Mouse (Mus musculus) intestine, postnatal 0 days (tissue): Measurements from ENCODE around the gene Rpusd4. TPM values are rescaled to one million over a fixed set of nuclear protein-coding genes. Genes with fewer than 3 reads are reported as not detected.

Experiments used
- ATAC-seq: fragments of 200-750 bp; cut with Nextera tagmentation; 2 replicates; pipeline ENCODE4 v1.8.0; 2017; ENCODE audit warnings: mild to moderate bottlenecking, moderate TSS enrichment, moderate library complexity
- H3K27ac ChIP-seq: fragments of 300-500 bp; sonication (generic); 2 replicates; pipeline ENCODE4 v1.5.1; 2014; ENCODE audit warnings: mild to moderate bottlenecking, low read depth, low read length, moderate library complexity
- H3K27me3 ChIP-seq: fragments of 300-500 bp; sonication (generic); replicated peaks from 2 replicates; pipeline ENCODE4 v1.6.1; 2014; ENCODE audit warnings: low read length, mixed read lengths; ENCODE audit not compliant: control insufficient read depth, insufficient read depth
- H3K36me3 ChIP-seq: fragments of 300-500 bp; sonication (generic); 2 replicates; pipeline ENCODE4 v1.6.1; 2014; ENCODE audit warnings: mild to moderate bottlenecking, moderate library complexity; ENCODE audit not compliant: control insufficient read depth, insufficient read depth
- H3K4me1 ChIP-seq: fragments of 300-500 bp; sonication (generic); replicated peaks from 2 replicates; pipeline ENCODE4 v1.6.1; 2014; ENCODE audit warnings: antibody characterized with exemption, low read length, mixed read lengths; ENCODE audit not compliant: control insufficient read depth, insufficient read depth
- H3K4me2 ChIP-seq: fragments of 300-500 bp; sonication (generic); replicated peaks from 2 replicates; pipeline ENCODE4 v1.6.1; 2014; ENCODE audit warnings: low read depth, mild to moderate bottlenecking, moderate library complexity
- H3K4me3 ChIP-seq: fragments of 300-500 bp; sonication (generic); 2 replicates; pipeline ENCODE4 v1.5.1; 2014; ENCODE audit warnings: low read depth, low read length
- H3K9ac ChIP-seq: fragments of 300-500 bp; sonication (generic); 2 replicates; pipeline ENCODE4 v1.6.1; 2014; ENCODE audit warnings: mild to moderate bottlenecking, low read depth, low read length
- H3K9me3 ChIP-seq: fragments of 300-500 bp; sonication (generic); 2 replicates; pipeline ENCODE4 v1.6.1; 2016; ENCODE audit warnings: mixed run types; ENCODE audit not compliant: control insufficient read depth
- CTCF ChIP-seq: sonication (generic); IDR thresholded peaks from 2 replicates; pipeline ENCODE4 v1.5.1; 2016; ENCODE audit warnings: low read depth, mild to moderate bottlenecking, control low read depth, antibody characterized with exemption, moderate library complexity
- WGBS: fragments of 180-500 bp; shearing (Covaris S2); extraction: QIAGEN DNeasy Blood & Tissue Kit; methylation state at CpG from one replicate; pipeline ENCODE4 v1.1.7; 2014; 5-methylcytosine and 5-hydroxymethylcytosine counted together
- polyA plus RNA-seq: library from polyadenylated mRNA; unstranded; fragments of >200 nt; fragmentation: Nextera tagmentation; extraction: Ambion mirVana; gene quantifications from 2 replicates; pipeline ENCODE4 v1.2.1, GENCODE M21; 2015

Gene Rpusd4
- polyA plus RNA-seq, 1 experiment from 2014 or later: 16.3 TPM

- H3K36me3 ChIP-seq: no peaks in the 10 kb centered on the region
- no peaks in the 10 kb centered on the region for H3K27me3 ChIP-seq
- TF ChIP-seq CTCF: no peak
- no peak overlapping the region for H3K27ac ChIP-seq
- WGBS: 59% methylated on average over 3 of the region's 3 CpGs
- no peak overlapping the region for H3K4me2 ChIP-seq
- no peak for ATAC-seq
- H3K9ac ChIP-seq: no peak overlapping the region
- no peaks in the 10 kb centered on the region for H3K9me3 ChIP-seq
- no peaks in the 10 kb centered on the region for H3K4me1 ChIP-seq
- H3K4me3 ChIP-seq: no peak overlapping the region
These were observed 44.9 kb downstream of the Rpusd4 start for GRCm38 (mm10) chr9:35312516-35312915.

- Histone ChIP-seq H3K9ac (no peak overlapping the region), H3K4me2 (no peak overlapping the region), H3K27ac (no peak overlapping the region), H3K9me3 (no peaks in the 10 kb centered on the region), H3K36me3 (no peaks in the 10 kb centered on the region), H3K4me3 (no peak overlapping the region), H3K4me1 (no peaks in the 10 kb centered on the region), H3K27me3 (no peaks in the 10 kb centered on the region)
- no peak for ATAC-seq
- no peak for TF ChIP-seq CTCF
- WGBS: 38% methylated on average over 4 of the region's 4 CpGs
These were observed 45.9 kb downstream of the Rpusd4 start for GRCm38 (mm10) chr9:35313601-35314000.

GRCm38 (mm10) chr9:35314254-35314653 is 46.6 kb downstream of the Rpusd4 start:
- H3K4me3 ChIP-seq: no peak overlapping the region
- H3K9me3 ChIP-seq: no peaks in the 10 kb centered on the region
- no peak overlapping the region for H3K9ac ChIP-seq
- H3K4me2 ChIP-seq: no peak overlapping the region
- no peak overlapping the region for H3K27ac ChIP-seq
- H3K4me1 ChIP-seq: no peaks in the 10 kb centered on the region
- H3K36me3 ChIP-seq: no peaks in the 10 kb centered on the region
- no peak for TF ChIP-seq CTCF
- 80% methylated on average over 1 of the region's 1 CpGs for WGBS
- no peaks in the 10 kb centered on the region for H3K27me3 ChIP-seq
- no peak for ATAC-seq

GRCm38 (mm10) chr9:35316771-35317211 is 49.1 kb downstream of the Rpusd4 start:
- TF ChIP-seq CTCF: no peak
- Histone ChIP-seq H3K4me1 (no peaks in the 10 kb centered on the region), H3K36me3 (no peaks in the 10 kb centered on the region), H3K27ac (no peak overlapping the region), H3K9me3 (no peaks in the 10 kb centered on the region), H3K4me2 (no peak overlapping the region), H3K4me3 (no peak overlapping the region), H3K9ac (no peak overlapping the region), H3K27me3 (no peaks in the 10 kb centered on the region)
- ATAC-seq: peak; percentile 28; the same call in 1 of the 2 replicates
- WGBS: 55% methylated on average over 3 of the region's 3 CpGs

- no peak overlapping the region for H3K4me3 ChIP-seq
- no peak overlapping the region for H3K9ac ChIP-seq
- no peaks in the 10 kb centered on the region for H3K9me3 ChIP-seq
- H3K4me1 ChIP-seq: no peaks in the 10 kb centered on the region
- 68% methylated on average over 9 of the region's 9 CpGs for WGBS
- no peaks in the 10 kb centered on the region for H3K27me3 ChIP-seq
- H3K27ac ChIP-seq: no peak overlapping the region
- TF ChIP-seq CTCF: no peak
- H3K4me2 ChIP-seq: no peak overlapping the region
- no peak for ATAC-seq
- H3K36me3 ChIP-seq: no peaks in the 10 kb centered on the region
These were observed 49.7 kb downstream of the Rpusd4 start for GRCm38 (mm10) chr9:35317233-35317980.

GRCm38 (mm10) chr9:35318537-35319172 is 51.0 kb downstream of the Rpusd4 start:
- H3K27ac ChIP-seq: peak overlapping the region; percentile 46; the same call in 1 of the 2 replicates
- no peak for TF ChIP-seq CTCF
- no peak overlapping the region for H3K9ac ChIP-seq
- H3K27me3 ChIP-seq: peaks cover 3% of the 10 kb centered on the region; the same call in 1 of the 2 replicates
- no peak overlapping the region for H3K4me3 ChIP-seq
- H3K4me1 ChIP-seq: no peaks in the 10 kb centered on the region
- peak overlapping the region; percentile 55 for H3K4me2 ChIP-seq
- H3K36me3 ChIP-seq: no peaks in the 10 kb centered on the region
- H3K9me3 ChIP-seq: no peaks in the 10 kb centered on the region
- WGBS: 20% methylated on average over 9 of the region's 9 CpGs
- ATAC-seq: peak; percentile 86
